ENCODE assay signal across 17 mouse cellular contexts in the genomic region with DNA sequence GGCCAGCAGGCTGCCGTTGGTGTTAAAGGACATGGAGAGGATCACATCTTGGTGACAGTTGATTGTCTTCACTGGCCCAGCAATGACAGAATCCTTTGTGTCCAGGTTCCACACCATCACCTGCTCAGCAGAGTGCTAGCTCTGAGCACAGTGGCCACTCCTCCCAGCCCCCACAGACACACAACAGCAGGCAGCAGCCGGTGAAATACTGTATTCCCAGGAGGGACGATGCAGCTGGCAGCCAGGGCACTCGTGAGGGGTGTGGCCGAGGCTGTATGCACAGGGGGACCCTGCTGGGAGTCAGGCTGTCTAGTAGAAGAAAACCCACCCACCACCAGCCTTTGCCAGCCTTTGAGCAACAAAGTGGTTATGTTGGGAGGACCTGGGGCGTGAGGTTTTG. TPM values are rescaled to one million over a fixed set of nuclear protein-coding genes. Genes with fewer than 3 reads are reported as not detected.
DNase-seq lines count a peak whose midpoint lies in the region; ATAC-seq and TF ChIP-seq lines count a peak whose summit lies in the region.
"Had no signal": no experiment of that assay in that cellular context is flagged by ENCODE, and none has a peak within 500 bp of the region (broad histone marks: within the 10 kb centered on the region; RNA-seq: fewer than 3 reads in every experiment).

No protein-coding gene starts in this region.

- H3K4me2 ChIP-seq in kidney, postnatal 0 days (ENCODE audit: low read length), result no peak overlapping the region
- H3K4me2 ChIP-seq in embryonic facial prominence, embryonic 15.5 days (replicated peaks), result no peak overlapping the region
- H3K4me2 ChIP-seq in heart, embryonic 11.5 days, result no peak overlapping the region
- H3K4me2 ChIP-seq: liver, embryonic 13.5 days had no signal

- H3K4me1 ChIP-seq in kidney, postnatal 0 days (replicated peaks; ENCODE audit: insufficient read depth, low read length), result no peaks in the 10 kb centered on the region
- H3K4me1 ChIP-seq in embryonic facial prominence, embryonic 15.5 days, result 0 out of 2 replicates have a peak, but pooled peaks cover 4% of the 10 kb centered on the region
- no peaks in the 10 kb centered on the region for H3K4me1 ChIP-seq in heart, embryonic 11.5 days (ENCODE audit: control insufficient read depth, insufficient read depth, low read length)

- H3K4me3 ChIP-seq in kidney, postnatal 0 days (replicated peaks; ENCODE audit: low read depth, low read length), result no peak overlapping the region
- no peak overlapping the region for H3K4me3 ChIP-seq in embryonic facial prominence, embryonic 15.5 days (replicated peaks)
- no peak overlapping the region for H3K4me3 ChIP-seq in heart, embryonic 11.5 days (ENCODE audit: low read depth, low read length)
- H3K4me3 ChIP-seq: liver, embryonic 13.5 days; megakaryocyte, embryonic 14.5 days had no signal

- H3K36me3 ChIP-seq in kidney, postnatal 0 days (ENCODE audit: insufficient read depth, low read length), result no peaks in the 10 kb centered on the region
- no peaks in the 10 kb centered on the region for H3K36me3 ChIP-seq in embryonic facial prominence, embryonic 15.5 days
- H3K36me3 ChIP-seq in splenic B cell, adult 2 months (ENCODE audit: control insufficient read depth, insufficient read depth, low read length, poor library complexity, severe bottlenecking), result peaks cover 9% of the 10 kb centered on the region
- H3K36me3 ChIP-seq in heart, embryonic 11.5 days (ENCODE audit: control insufficient read depth, insufficient read depth, low read length), result no peaks in the 10 kb centered on the region
- H3K36me3 ChIP-seq: liver, embryonic 13.5 days had no signal

- no peak overlapping the region for H3K9ac ChIP-seq in kidney, postnatal 0 days (ENCODE audit: low read depth, low read length)
- no peak overlapping the region for H3K9ac ChIP-seq in embryonic facial prominence, embryonic 15.5 days
- H3K9ac ChIP-seq in heart, embryonic 11.5 days (ENCODE audit: low read depth, low read length), result no peak overlapping the region
- H3K9ac ChIP-seq: liver, embryonic 13.5 days had no signal

- DNase-seq in kidney, postnatal 0 days (ENCODE audit: low spot score), result no peak
- no peak for DNase-seq in kidney, postnatal 10 days
- peak; percentile 57 for DNase-seq in retina, embryonic 14.5 days (ENCODE audit: low spot score)
- DNase-seq in retina, postnatal 1 day, result no peak
- DNase-seq in splenic B cell, adult 2 months (ENCODE audit: low read depth, low spot score), result peak; percentile 57
- DNase-seq: gastrocnemius, postnatal 25 days; kidney, adult 18-20 months; kidney, postnatal 4 days; liver, embryonic 13.5 days; right cerebral cortex, adult 18-20 months; thymus, postnatal 14 days had no signal

- no peak overlapping the region for H3K27ac ChIP-seq in kidney, postnatal 0 days
- H3K27ac ChIP-seq in embryonic facial prominence, embryonic 15.5 days (replicated peaks), result no peak overlapping the region
- H3K27ac ChIP-seq in heart, embryonic 11.5 days (ENCODE audit: low read depth, low read length), result no peak overlapping the region
- H3K27ac ChIP-seq: liver, embryonic 13.5 days had no signal

- no peaks in the 10 kb centered on the region for H3K27me3 ChIP-seq in kidney, postnatal 0 days (ENCODE audit: insufficient read depth, low read length)
- H3K27me3 ChIP-seq in embryonic facial prominence, embryonic 15.5 days, result no peaks in the 10 kb centered on the region
- no peaks in the 10 kb centered on the region for H3K27me3 ChIP-seq in splenic B cell, adult 2 months (ENCODE audit: control insufficient read depth, insufficient read depth, low read length, poor library complexity, severe bottlenecking)
- H3K27me3 ChIP-seq in heart, embryonic 11.5 days (ENCODE audit: control insufficient read depth, insufficient read depth, low read length), result peaks cover 9% of the 10 kb centered on the region; the same call in 1 of the 2 replicates
- H3K27me3 ChIP-seq: liver, embryonic 13.5 days; megakaryocyte, embryonic 14.5 days had no signal

- H3K9me3 ChIP-seq in kidney, postnatal 0 days (replicated peaks; ENCODE audit: low read length), result no peaks in the 10 kb centered on the region
- H3K9me3 ChIP-seq in embryonic facial prominence, embryonic 15.5 days (replicated peaks), result no peaks in the 10 kb centered on the region
- no peaks in the 10 kb centered on the region for H3K9me3 ChIP-seq in heart, embryonic 11.5 days (replicated peaks; ENCODE audit: control insufficient read depth, low read length)
- H3K9me3 ChIP-seq: liver, embryonic 13.5 days; megakaryocyte, embryonic 14.5 days had no signal

- no peak for TF ChIP-seq CTCF in kidney, postnatal 0 days (IDR thresholded peaks at IDR 0.05; ENCODE audit: low read depth)

- 40% methylated on average over 6 of the region's 6 CpGs for WGBS in kidney, postnatal 0 days
- 39% methylated on average over 6 of the region's 6 CpGs for WGBS in embryonic facial prominence, embryonic 15.5 days
- WGBS in heart, embryonic 11.5 days (ENCODE audit: insufficient replicate concordance), result 36% methylated on average over 6 of the region's 6 CpGs

- 0 out of 2 replicates have a peak, but pooled peaks have one; percentile 30 for ATAC-seq in kidney, postnatal 0 days (replicated peaks; ENCODE audit: low FRiP score, low read depth)
- ATAC-seq in embryonic facial prominence, embryonic 15.5 days (ENCODE audit: insufficient number of reproducible peaks, low FRiP score, low TSS enrichment, low read depth), result peak; percentile 43
- ATAC-seq in erythroblast, adult 5-6 weeks (replicated peaks; ENCODE audit: low FRiP score, poor library complexity, severe bottlenecking), result no peak
- no peak for ATAC-seq in heart, embryonic 11.5 days (replicated peaks; ENCODE audit: insufficient number of reproducible peaks, low FRiP score, low TSS enrichment)
- ATAC-seq: lung, postnatal 0 days; midbrain, embryonic 16.5 days had no signal

RNA-seq across cellular contexts. Expression of a gene that starts 10.8 kb away (rescaled TPM):
- polyA plus RNA-seq in kidney, postnatal 0 days (2015; fragmentation: Nextera tagmentation; extraction: Ambion mirVana), result 2.6 and 3.1 TPM in 2 replicates
- polyA plus RNA-seq in embryonic facial prominence, embryonic 15.5 days (2015; fragmentation: Nextera tagmentation; extraction: Ambion mirVana), result 2.3 and 2.6 TPM in 2 replicates
- total RNA-seq in erythroblast, adult 5-6 weeks (2015; ENCODE audit: low replicate concordance), result 1.0 and 16.5 TPM in 2 replicates
- total RNA-seq in erythroblast, adult 5-6 weeks (2017; ENCODE audit: low replicate concordance), result 3.8 and 6.5 TPM in 2 replicates
- polyA plus RNA-seq in heart, embryonic 11.5 days (2014; fragmentation: Nextera tagmentation; extraction: Ambion mirVana), result 0.49 and 1.8 TPM in 2 replicates

RNA-seq across cellular contexts. Expression of a gene that starts 55.3 kb away (rescaled TPM):
- polyA plus RNA-seq in kidney, postnatal 0 days (2015; fragmentation: Nextera tagmentation; extraction: Ambion mirVana), result 2.9 and 3.4 TPM in 2 replicates
- polyA plus RNA-seq in embryonic facial prominence, embryonic 15.5 days (2015; fragmentation: Nextera tagmentation; extraction: Ambion mirVana), result 4.9 and 6.8 TPM in 2 replicates
- total RNA-seq in erythroblast, adult 5-6 weeks (2015; ENCODE audit: low replicate concordance), result 6.7 and 18.6 TPM in 2 replicates
- total RNA-seq in erythroblast, adult 5-6 weeks (2017; ENCODE audit: low replicate concordance), result 4.3 and 5.6 TPM in 2 replicates
- 0.50 and 0.56 TPM in 2 replicates for polyA plus RNA-seq in heart, embryonic 11.5 days (2014; fragmentation: Nextera tagmentation; extraction: Ambion mirVana)

RNA-seq across cellular contexts. Expression of a gene that starts 57.7 kb away (rescaled TPM):
- 45.6 and 50.7 TPM in 2 replicates for polyA plus RNA-seq in kidney, postnatal 0 days (2015; fragmentation: Nextera tagmentation; extraction: Ambion mirVana)
- polyA plus RNA-seq in embryonic facial prominence, embryonic 15.5 days (2015; fragmentation: Nextera tagmentation; extraction: Ambion mirVana), result 79.8 and 85.1 TPM in 2 replicates
- 17.3 and 25.7 TPM in 2 replicates for total RNA-seq in erythroblast, adult 5-6 weeks (2015; ENCODE audit: low replicate concordance)
- total RNA-seq in erythroblast, adult 5-6 weeks (2017; ENCODE audit: low replicate concordance), result 13.1 and 16.7 TPM in 2 replicates
- 75.7 and 84.2 TPM in 2 replicates for polyA plus RNA-seq in heart, embryonic 11.5 days (2014; fragmentation: Nextera tagmentation; extraction: Ambion mirVana)

Comparison
In these comparisons a context has a peak if more than half of its experiments do, and no peak if none do; other contexts are left out.
1. DNase-seq: peak in retina, embryonic 14.5 days (single experiment) and splenic B cell, adult 2 months (single experiment); none in kidney, postnatal 0 days (single experiment), kidney, postnatal 10 days (single experiment) and retina, postnatal 1 day (single experiment).
2. ATAC-seq: peak in kidney, postnatal 0 days (single experiment) and embryonic facial prominence, embryonic 15.5 days (single experiment); none in erythroblast, adult 5-6 weeks (single experiment) and heart, embryonic 11.5 days (single experiment).